Mouse (Mus musculus): ENCODE data around the gene Ube2v1. TPM values are rescaled to one million over a fixed set of nuclear protein-coding genes. Genes with fewer than 3 reads are reported as not detected.
A peak's percentile ranks its signal among the peaks of the same experiment; 100 is the strongest.

Ube2v1 gene
- polyA plus RNA-seq, 1 experiment = 322 TPM

DNA sequence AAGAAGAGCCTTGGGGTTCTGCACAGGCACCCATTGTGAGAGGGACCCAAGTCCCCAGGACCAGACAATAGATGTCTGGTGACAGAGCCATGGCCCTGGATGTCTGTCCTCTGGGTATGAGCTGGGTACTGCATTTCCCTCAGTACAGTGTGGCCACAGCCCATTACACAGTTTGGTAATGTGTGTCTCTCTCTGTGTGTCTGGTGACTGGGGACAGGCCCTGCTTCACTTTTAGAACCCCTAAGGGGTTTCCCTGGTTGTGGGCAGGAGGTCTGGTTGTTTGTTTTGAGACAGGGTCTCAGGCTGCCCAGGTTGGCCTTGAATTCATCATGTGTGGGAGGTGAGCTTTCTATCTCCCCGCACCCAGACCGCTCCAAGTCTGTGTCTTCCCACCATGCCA, 46.6 kb downstream of the Ube2v1 start:
- Histone ChIP-seq H3ac (ENCODE audit: control insufficient read depth, insufficient read length) (no peak overlapping the region), H3K79me2 (ENCODE audit: control insufficient read depth, insufficient read depth) (no peaks in the 10 kb centered on the region), H3K4me3 (no peak overlapping the region), H3K4me2 (ENCODE audit: low read depth) (peak overlapping the region; percentile 8), H3K36me3 (ENCODE audit: control insufficient read depth, insufficient read depth) (no peaks in the 10 kb centered on the region), H3K27me3 (ENCODE audit: control insufficient read depth, insufficient read depth, insufficient read length) (no peaks in the 10 kb centered on the region)
- no peak for TF ChIP-seq E2F4 (IDR thresholded peaks at IDR 0.05; ENCODE audit: insufficient read depth)

GRCm38 (mm10) chr2:167583161-167583952, 48.5 kb downstream of the Ube2v1 start:
- H3K79me2 ChIP-seq (ENCODE audit: control insufficient read depth, insufficient read depth) = no peaks in the 10 kb centered on the region

GRCm38 (mm10) chr2:167578521-167578920, 53.4 kb downstream of the Ube2v1 start:
- TF ChIP-seq E2F4 (IDR thresholded peaks at IDR 0.05; ENCODE audit: insufficient read depth) (no peak), POLR2A (IDR thresholded peaks at IDR 0.05; ENCODE audit: insufficient read length, low read depth) (no peak), MYOG (IDR thresholded peaks at IDR 0.05; ENCODE audit: control insufficient read depth in 1 of 3, insufficient read depth in 1 of 3, insufficient read length in 2 of 3, low read depth in 2 of 3) (no peak), MAX (IDR thresholded peaks at IDR 0.05; ENCODE audit: low read depth) (no peak), CEBPB (IDR thresholded peaks at IDR 0.05; ENCODE audit: insufficient read depth, poor library complexity, severe bottlenecking) (no peak), TCF3 (IDR thresholded peaks at IDR 0.05; ENCODE audit: insufficient read length, low read depth) (no peak), REST (IDR thresholded peaks at IDR 0.05; ENCODE audit: insufficient read depth, insufficient read length) (no peak), POLR2AphosphoS2 (IDR thresholded peaks at IDR 0.05; ENCODE audit: insufficient read length, low read depth) (no peak), TCF12 (IDR thresholded peaks at IDR 0.05; ENCODE audit: insufficient read depth, poor library complexity, severe bottlenecking) (no peak), USF1 (IDR thresholded peaks at IDR 0.05; ENCODE audit: low read depth) (no peak), MYOD1 (IDR thresholded peaks at IDR 0.05; ENCODE audit: control insufficient read depth in 1 of 3, insufficient read length in 2 of 3, low read depth in 2 of 3) (no peak)
- no peak overlapping the region for H3ac ChIP-seq (ENCODE audit: control insufficient read depth, insufficient read length)

More at GRCm38 (mm10) chr2:167583161-167583952, 48.5 kb downstream of the Ube2v1 start:
- Histone ChIP-seq H3K36me3 (ENCODE audit: control insufficient read depth, insufficient read depth) (no peaks in the 10 kb centered on the region), H3K4me2 (ENCODE audit: low read depth) (peak overlapping the region; percentile 10), H3K4me3 (no peak overlapping the region), H3K27me3 (ENCODE audit: control insufficient read depth, insufficient read depth, insufficient read length) (no peaks in the 10 kb centered on the region), H3ac (ENCODE audit: control insufficient read depth, insufficient read length) (no peak overlapping the region)
- TF ChIP-seq MYOG (IDR thresholded peaks at IDR 0.05; ENCODE audit: control insufficient read depth in 1 of 3, insufficient read depth in 1 of 3, insufficient read length in 2 of 3, low read depth in 2 of 3) (no peak), CEBPB (IDR thresholded peaks at IDR 0.05; ENCODE audit: insufficient read depth, poor library complexity, severe bottlenecking) (no peak), REST (IDR thresholded peaks at IDR 0.05; ENCODE audit: insufficient read depth, insufficient read length) (no peak), MAX (IDR thresholded peaks at IDR 0.05; ENCODE audit: low read depth) (no peak), SRF (IDR thresholded peaks at IDR 0.05; ENCODE audit: control insufficient read depth, insufficient read length, low read depth) (no peak), TCF12 (IDR thresholded peaks at IDR 0.05; ENCODE audit: insufficient read depth, poor library complexity, severe bottlenecking) (no peak), MYOD1 (IDR thresholded peaks at IDR 0.05; ENCODE audit: control insufficient read depth in 1 of 3, insufficient read length in 2 of 3, low read depth in 2 of 3) (no peak), POLR2A (IDR thresholded peaks at IDR 0.05; ENCODE audit: insufficient read length, low read depth) (no peak), USF1 (IDR thresholded peaks at IDR 0.05; ENCODE audit: low read depth) (no peak), TCF3 (IDR thresholded peaks at IDR 0.05; ENCODE audit: insufficient read length, low read depth) (no peak), POLR2AphosphoS2 (IDR thresholded peaks at IDR 0.05; ENCODE audit: insufficient read length, low read depth) (no peak), E2F4 (IDR thresholded peaks at IDR 0.05; ENCODE audit: insufficient read depth) (no peak)

GRCm38 (mm10) chr2:167577186-167577785, 54.6 kb downstream of the Ube2v1 start:
- TF ChIP-seq POLR2A (IDR thresholded peaks at IDR 0.05; ENCODE audit: insufficient read length, low read depth) (no peak), TCF3 (IDR thresholded peaks at IDR 0.05; ENCODE audit: insufficient read length, low read depth) (no peak), MAX (IDR thresholded peaks at IDR 0.05; ENCODE audit: low read depth) (no peak), USF1 (IDR thresholded peaks at IDR 0.05; ENCODE audit: low read depth) (no peak), CEBPB (IDR thresholded peaks at IDR 0.05; ENCODE audit: insufficient read depth, poor library complexity, severe bottlenecking) (no peak), MYOG (IDR thresholded peaks at IDR 0.05; ENCODE audit: control insufficient read depth in 1 of 3, insufficient read depth in 1 of 3, insufficient read length in 2 of 3, low read depth in 2 of 3) (no peak), SRF (IDR thresholded peaks at IDR 0.05; ENCODE audit: control insufficient read depth, insufficient read length, low read depth) (no peak), E2F4 (IDR thresholded peaks at IDR 0.05; ENCODE audit: insufficient read depth) (no peak), REST (IDR thresholded peaks at IDR 0.05; ENCODE audit: insufficient read depth, insufficient read length) (no peak), MYOD1 (IDR thresholded peaks at IDR 0.05; ENCODE audit: control insufficient read depth in 1 of 3, insufficient read length in 2 of 3, low read depth in 2 of 3) (no peak), TCF12 (IDR thresholded peaks at IDR 0.05; ENCODE audit: insufficient read depth, poor library complexity, severe bottlenecking) (no peak)
- Histone ChIP-seq H3K36me3 (ENCODE audit: control insufficient read depth, insufficient read depth) (no peaks in the 10 kb centered on the region), H3ac (ENCODE audit: control insufficient read depth, insufficient read length) (no peak overlapping the region), H3K79me2 (ENCODE audit: control insufficient read depth, insufficient read depth) (no peaks in the 10 kb centered on the region), H3K27me3 (ENCODE audit: control insufficient read depth, insufficient read depth, insufficient read length) (no peaks in the 10 kb centered on the region), H3K4me3 (no peak overlapping the region), H3K4me2 (ENCODE audit: low read depth) (no peak overlapping the region)

More at GRCm38 (mm10) chr2:167578521-167578920, 53.4 kb downstream of the Ube2v1 start:
- Histone ChIP-seq H3K4me3 (no peak overlapping the region), H3K4me2 (ENCODE audit: low read depth) (no peak overlapping the region), H3K27me3 (ENCODE audit: control insufficient read depth, insufficient read depth, insufficient read length) (no peaks in the 10 kb centered on the region), H3K79me2 (ENCODE audit: control insufficient read depth, insufficient read depth) (no peaks in the 10 kb centered on the region), H3K36me3 (ENCODE audit: control insufficient read depth, insufficient read depth) (no peaks in the 10 kb centered on the region)

Data from myocyte (in vitro differentiated cells).